Mouse (Mus musculus): ENCODE data around the gene Grifin.

Gene Grifin

GRCm38 (mm10) chr5:140564896-140565295 is at the start of gene Grifin:
Grifin (minus strand) TSS chr5:140565071.
- Histone ChIP-seq H3K36me3 (ENCODE audit: insufficient read depth, low read length) (no peaks in the 10 kb centered on the region), H3K9me3 (ENCODE audit: low read length) (no peaks in the 10 kb centered on the region), H3K27me3 (ENCODE audit: insufficient read depth, low read length) (peaks cover 19% of the 10 kb centered on the region), H3K4me1 (replicated peaks; ENCODE audit: low read depth, low read length) (peaks cover 70% of the 10 kb centered on the region), H3K4me3 (replicated peaks; ENCODE audit: low read length) (no peak within 1 kb of the TSS)
- TF ChIP-seq CTCF (conservative IDR thresholded peaks at IDR 0.05; ENCODE audit: low read length) (no peak), POU5F1 (IDR thresholded peaks at IDR 0.05; ENCODE audit: borderline replicate concordance, low read length) (no peak), NANOG (IDR thresholded peaks at IDR 0.05; ENCODE audit: borderline replicate concordance, low read length) (no peak)

GRCm38 (mm10) chr5:140614141-140614540 is 49.3 kb upstream of the Grifin start:
- no peak for TF ChIP-seq CTCF (conservative IDR thresholded peaks at IDR 0.05; ENCODE audit: low read length)
- no peak for TF ChIP-seq NANOG (IDR thresholded peaks at IDR 0.05; ENCODE audit: borderline replicate concordance, low read length)
- no peak for TF ChIP-seq POU5F1 (IDR thresholded peaks at IDR 0.05; ENCODE audit: borderline replicate concordance, low read length)
- H3K4me1 ChIP-seq (replicated peaks; ENCODE audit: low read depth, low read length), result peaks cover 73% of the 10 kb centered on the region
- H3K4me3 ChIP-seq (replicated peaks; ENCODE audit: low read length), result no peak overlapping the region
- peaks cover 15% of the 10 kb centered on the region for H3K36me3 ChIP-seq (ENCODE audit: insufficient read depth, low read length)
- H3K27me3 ChIP-seq (ENCODE audit: insufficient read depth, low read length), result peaks cover 44% of the 10 kb centered on the region
- no peaks in the 10 kb centered on the region for H3K9me3 ChIP-seq (ENCODE audit: low read length)

- TF ChIP-seq NANOG (IDR thresholded peaks at IDR 0.05; ENCODE audit: borderline replicate concordance, low read length), result no peak
- H3K4me1 ChIP-seq (replicated peaks; ENCODE audit: low read depth, low read length), result peaks cover 81% of the 10 kb centered on the region
These were observed 47.3 kb upstream of the Grifin start for GRCm38 (mm10) chr5:140612191-140612590.

GRCm38 (mm10) chr5:140611611-140612185 is 46.8 kb upstream of the Grifin start:
- peak; percentile 79 for TF ChIP-seq POU5F1 (IDR thresholded peaks at IDR 0.05; ENCODE audit: borderline replicate concordance, low read length)
- no peak for TF ChIP-seq NANOG (IDR thresholded peaks at IDR 0.05; ENCODE audit: borderline replicate concordance, low read length)
- TF ChIP-seq CTCF (conservative IDR thresholded peaks at IDR 0.05; ENCODE audit: low read length), result no peak
- H3K9me3 ChIP-seq (ENCODE audit: low read length), result no peaks in the 10 kb centered on the region
- peak overlapping the region; percentile 71 for H3K4me3 ChIP-seq (replicated peaks; ENCODE audit: low read length)
- H3K36me3 ChIP-seq (ENCODE audit: insufficient read depth, low read length), result peaks cover 15% of the 10 kb centered on the region
- peaks cover 80% of the 10 kb centered on the region for H3K4me1 ChIP-seq (replicated peaks; ENCODE audit: low read depth, low read length)
- peaks cover 69% of the 10 kb centered on the region for H3K27me3 ChIP-seq (ENCODE audit: insufficient read depth, low read length)

More at GRCm38 (mm10) chr5:140612191-140612590, 47.3 kb upstream of the Grifin start:
- Histone ChIP-seq H3K4me3 (replicated peaks; ENCODE audit: low read length) (peak overlapping the region; percentile 71), H3K27me3 (ENCODE audit: insufficient read depth, low read length) (peaks cover 64% of the 10 kb centered on the region), H3K36me3 (ENCODE audit: insufficient read depth, low read length) (peaks cover 15% of the 10 kb centered on the region), H3K9me3 (ENCODE audit: low read length) (no peaks in the 10 kb centered on the region)

GRCm38 (mm10) chr5:140611021-140611583 is 46.2 kb upstream of the Grifin start:
- Histone ChIP-seq H3K4me1 (replicated peaks; ENCODE audit: low read depth, low read length) (peaks cover 81% of the 10 kb centered on the region), H3K27me3 (ENCODE audit: insufficient read depth, low read length) (peaks cover 75% of the 10 kb centered on the region)
- no peak for TF ChIP-seq NANOG (IDR thresholded peaks at IDR 0.05; ENCODE audit: borderline replicate concordance, low read length)
- TF ChIP-seq POU5F1 (IDR thresholded peaks at IDR 0.05; ENCODE audit: borderline replicate concordance, low read length), result no peak
- TF ChIP-seq CTCF (conservative IDR thresholded peaks at IDR 0.05; ENCODE audit: low read length), result no peak

GRCm38 (mm10) chr5:140610273-140611011 is 45.6 kb upstream of the Grifin start:
- no peak for TF ChIP-seq POU5F1 (IDR thresholded peaks at IDR 0.05; ENCODE audit: borderline replicate concordance, low read length)
- Histone ChIP-seq H3K4me3 (replicated peaks; ENCODE audit: low read length) (peak overlapping the region; percentile 71), H3K4me1 (replicated peaks; ENCODE audit: low read depth, low read length) (peaks cover 86% of the 10 kb centered on the region), H3K27me3 (ENCODE audit: insufficient read depth, low read length) (peaks cover 81% of the 10 kb centered on the region), H3K9me3 (ENCODE audit: low read length) (no peaks in the 10 kb centered on the region), H3K36me3 (ENCODE audit: insufficient read depth, low read length) (peaks cover 15% of the 10 kb centered on the region)

More at GRCm38 (mm10) chr5:140611021-140611583, 46.2 kb upstream of the Grifin start:
- Histone ChIP-seq H3K4me3 (replicated peaks; ENCODE audit: low read length) (peak overlapping the region; percentile 71), H3K9me3 (ENCODE audit: low read length) (no peaks in the 10 kb centered on the region), H3K36me3 (ENCODE audit: insufficient read depth, low read length) (peaks cover 15% of the 10 kb centered on the region)

GRCm38 (mm10) chr5:140609511-140610272 is 44.8 kb upstream of the Grifin start:
- TF ChIP-seq NANOG (IDR thresholded peaks at IDR 0.05; ENCODE audit: borderline replicate concordance, low read length), result no peak
- no peak for TF ChIP-seq CTCF (conservative IDR thresholded peaks at IDR 0.05; ENCODE audit: low read length)
- no peak for TF ChIP-seq POU5F1 (IDR thresholded peaks at IDR 0.05; ENCODE audit: borderline replicate concordance, low read length)
- Histone ChIP-seq H3K4me3 (replicated peaks; ENCODE audit: low read length) (peak overlapping the region; percentile 83; the same call in 1 of the 2 replicates), H3K27me3 (ENCODE audit: insufficient read depth, low read length) (peaks cover 88% of the 10 kb centered on the region), H3K4me1 (replicated peaks; ENCODE audit: low read depth, low read length) (peaks cover 84% of the 10 kb centered on the region), H3K36me3 (ENCODE audit: insufficient read depth, low read length) (peaks cover 14% of the 10 kb centered on the region), H3K9me3 (ENCODE audit: low read length) (no peaks in the 10 kb centered on the region)

GRCm38 (mm10) chr5:140608634-140609015 is 43.8 kb upstream of the Grifin start:
- peaks cover 78% of the 10 kb centered on the region for H3K4me1 ChIP-seq (replicated peaks; ENCODE audit: low read depth, low read length)
- H3K4me3 ChIP-seq (replicated peaks; ENCODE audit: low read length), result peak overlapping the region; percentile 83
- peaks cover 3% of the 10 kb centered on the region for H3K36me3 ChIP-seq (ENCODE audit: insufficient read depth, low read length)
- peaks cover 8% of the 10 kb centered on the region for H3K9me3 ChIP-seq (ENCODE audit: low read length)
- peaks cover 95% of the 10 kb centered on the region for H3K27me3 ChIP-seq (ENCODE audit: insufficient read depth, low read length)
- no peak for TF ChIP-seq NANOG (IDR thresholded peaks at IDR 0.05; ENCODE audit: borderline replicate concordance, low read length)
- no peak for TF ChIP-seq CTCF (conservative IDR thresholded peaks at IDR 0.05; ENCODE audit: low read length)
- TF ChIP-seq POU5F1 (IDR thresholded peaks at IDR 0.05; ENCODE audit: borderline replicate concordance, low read length), result no peak
